8 mouse cellular contexts compared by ENCODE assay signal in genomic region chr2:24296837-24297236, GRCm38 (mm10). TPM values are rescaled to one million over a fixed set of nuclear protein-coding genes. Genes with fewer than 3 reads are reported as not detected.
A peak's percentile ranks its signal among the peaks of the same experiment; 100 is the strongest.
DNase-seq lines count a peak whose midpoint lies in the region; ATAC-seq and TF ChIP-seq lines count a peak whose summit lies in the region.

No protein-coding gene starts in this region.

- TF ChIP-seq CTCF in bone marrow, adult 2 months (IDR thresholded peaks at IDR 0.05; ENCODE audit: control insufficient read depth, insufficient read depth, low read length) = peak; percentile 43; the same call in 1 of the 2 replicates

- H3K4me2 ChIP-seq in forebrain, embryonic 14.5 days (ENCODE audit: low read length) = no peak overlapping the region
- no peak overlapping the region for H3K4me2 ChIP-seq in midbrain, embryonic 16.5 days (ENCODE audit: low read length)

- H3K9me3 ChIP-seq in forebrain, embryonic 14.5 days (replicated peaks; ENCODE audit: control insufficient read depth, low read length) = no peaks in the 10 kb centered on the region
- no peaks in the 10 kb centered on the region for H3K9me3 ChIP-seq in midbrain, embryonic 16.5 days (replicated peaks; ENCODE audit: control insufficient read depth, low read length, poor library complexity, severe bottlenecking)

- no peak overlapping the region for H3K27ac ChIP-seq in bone marrow, adult 2 months (ENCODE audit: control insufficient read depth, insufficient read depth, low read depth, low read length, poor library complexity)
- H3K27ac ChIP-seq in forebrain, embryonic 14.5 days (ENCODE audit: low read depth, low read length) = no peak overlapping the region
- H3K27ac ChIP-seq in midbrain, embryonic 16.5 days (ENCODE audit: low read length) = no peak overlapping the region

- TF ChIP-seq POLR2A in bone marrow, adult 2 months (IDR thresholded peaks at IDR 0.05; ENCODE audit: borderline replicate concordance, control insufficient read depth, low read depth, low read length) = no peak

- DNase-seq in heart, adult 18-20 months = peak; percentile 10 to 69
- DNase-seq in heart, adult 9 months (ENCODE audit: low spot score in 2 of 2) = no peak
- peak; percentile 46 for DNase-seq in CD4-positive helper T cell, adult 2 months (ENCODE audit: low read depth, low spot score)
- peak; percentile 82 for DNase-seq in forebrain, embryonic 14.5 days (ENCODE audit: low spot score)
- DNase-seq in left cerebral cortex, adult 18-20 months (ENCODE audit: low spot score in 2 of 2) = peak; percentile 34 to 58
- peak; percentile 69 for DNase-seq in thymus, postnatal 0 days (ENCODE audit: low spot score)

- H3K9ac ChIP-seq in forebrain, embryonic 14.5 days (ENCODE audit: low read length) = no peak overlapping the region
- no peak overlapping the region for H3K9ac ChIP-seq in midbrain, embryonic 16.5 days (ENCODE audit: low read depth, low read length)

- no peaks in the 10 kb centered on the region for H3K27me3 ChIP-seq in forebrain, embryonic 14.5 days (replicated peaks; ENCODE audit: control insufficient read depth, insufficient read depth, low read length)
- no peaks in the 10 kb centered on the region for H3K27me3 ChIP-seq in midbrain, embryonic 16.5 days (ENCODE audit: control insufficient read depth, insufficient read depth, low read depth, low read length)

- H3K36me3 ChIP-seq in forebrain, embryonic 14.5 days (ENCODE audit: control insufficient read depth, insufficient read depth, low read length) = no peaks in the 10 kb centered on the region
- no peaks in the 10 kb centered on the region for H3K36me3 ChIP-seq in midbrain, embryonic 16.5 days (ENCODE audit: control insufficient read depth, insufficient read depth, low read length)

- H3K4me3 ChIP-seq in bone marrow, adult 2 months (replicated peaks; ENCODE audit: control insufficient read depth, low read depth, low read length) = no peak overlapping the region
- no peak overlapping the region for H3K4me3 ChIP-seq in forebrain, embryonic 14.5 days (ENCODE audit: low read depth, low read length)
- no peak overlapping the region for H3K4me3 ChIP-seq in midbrain, embryonic 16.5 days (ENCODE audit: low read depth, low read length)

- no peak for ATAC-seq in forebrain, embryonic 14.5 days
- peak; percentile 66 for ATAC-seq in midbrain, embryonic 16.5 days

- H3K4me1 ChIP-seq in bone marrow, adult 2 months (ENCODE audit: control insufficient read depth, insufficient read depth, low read length) = no peaks in the 10 kb centered on the region; the same call in 1 of the 2 replicates
- H3K4me1 ChIP-seq in forebrain, embryonic 14.5 days (ENCODE audit: control insufficient read depth, insufficient read depth, low read length) = no peaks in the 10 kb centered on the region
- no peaks in the 10 kb centered on the region for H3K4me1 ChIP-seq in midbrain, embryonic 16.5 days (ENCODE audit: control insufficient read depth, insufficient read depth, low read length)

- 4% methylated on average over 3 of the region's 3 CpGs for WGBS in bone marrow, adult 2 months
- 9% methylated on average over 3 of the region's 3 CpGs for WGBS in forebrain, embryonic 14.5 days
- WGBS in midbrain, embryonic 16.5 days = 10% methylated on average over 3 of the region's 3 CpGs

RNA-seq across cellular contexts. Expression of gene Il1f10, which starts 5.8 kb away (rescaled TPM):
- not detected for total RNA-seq in heart, adult 18-20 months (2021)
- polyA plus RNA-seq in bone marrow, adult 2 months (2011; ENCODE audit: insufficient read depth, insufficient read length, low replicate concordance, missing spikeins) = not detected in 2 replicates
- polyA plus RNA-seq in forebrain, embryonic 14.5 days (2014; fragmentation: Nextera tagmentation; extraction: Ambion mirVana) = not detected in 2 replicates
- total RNA-seq in left cerebral cortex, adult 18-20 months (2021) = not detected
- not detected in 2 replicates for polyA plus RNA-seq in midbrain, embryonic 16.5 days (2015; fragmentation: Nextera tagmentation; extraction: Ambion mirVana)
- polyA plus RNA-seq in thymus, postnatal 0 days (2015; fragmentation: Nextera tagmentation; extraction: Ambion mirVana) = 0.38 TPM in 1 of 2 replicates, not detected in the other

RNA-seq across cellular contexts. Expression of gene Il1f5, which starts 20.1 kb away (rescaled TPM):
- not detected for total RNA-seq in heart, adult 18-20 months (2021)
- polyA plus RNA-seq in bone marrow, adult 2 months (2011; ENCODE audit: insufficient read depth, insufficient read length, low replicate concordance, missing spikeins) = not detected in 2 replicates
- not detected in 2 replicates for polyA plus RNA-seq in forebrain, embryonic 14.5 days (2014; fragmentation: Nextera tagmentation; extraction: Ambion mirVana)
- not detected for total RNA-seq in left cerebral cortex, adult 18-20 months (2021)
- not detected in 2 replicates for polyA plus RNA-seq in midbrain, embryonic 16.5 days (2015; fragmentation: Nextera tagmentation; extraction: Ambion mirVana)
- 0.22 and 0.36 TPM in 2 replicates for polyA plus RNA-seq in thymus, postnatal 0 days (2015; fragmentation: Nextera tagmentation; extraction: Ambion mirVana)

RNA-seq across cellular contexts. Expression of gene Il1rn, which starts 39.8 kb away (rescaled TPM):
- total RNA-seq in heart, adult 18-20 months (2021) = under 1 TPM in 1 of 2 experiments, not detected in 1; 0.41 TPM
- polyA plus RNA-seq in bone marrow, adult 2 months (2011; ENCODE audit: insufficient read depth, insufficient read length, low replicate concordance, missing spikeins) = 5.5 and 21.4 TPM in 2 replicates
- polyA plus RNA-seq in forebrain, embryonic 14.5 days (2014; fragmentation: Nextera tagmentation; extraction: Ambion mirVana) = 0.09 TPM in 1 of 2 replicates, not detected in the other
- not detected for total RNA-seq in left cerebral cortex, adult 18-20 months (2021)
- polyA plus RNA-seq in midbrain, embryonic 16.5 days (2015; fragmentation: Nextera tagmentation; extraction: Ambion mirVana) = not detected in 2 replicates
- polyA plus RNA-seq in thymus, postnatal 0 days (2015; fragmentation: Nextera tagmentation; extraction: Ambion mirVana) = 3.9 TPM in 2 replicates

Comparison
In these comparisons a context has a peak if more than half of its experiments do, and no peak if none do; other contexts are left out.
1. DNase-seq: peak in heart, adult 18-20 months (2 of 2), CD4-positive helper T cell, adult 2 months (single experiment), forebrain, embryonic 14.5 days (single experiment), left cerebral cortex, adult 18-20 months (2 of 2) and thymus, postnatal 0 days (single experiment); none in heart, adult 9 months (0 of 2).